Mouse (Mus musculus): ENCODE measurements at regions not wholly inside any gene's neighbourhood (a gene's known extent, or its start where the extent isn't known, plus 50 kb on each side); places are given as distances from the start of the nearest gene placed in this dataset.

- H3K9ac ChIP-seq (ENCODE audit: low read length) = no peak overlapping the region
- H3K4me2 ChIP-seq (ENCODE audit: low read depth, low read length) = no peak overlapping the region
- H3K27me3 ChIP-seq (ENCODE audit: control insufficient read depth, insufficient read depth, low read length) = no peaks in the 10 kb centered on the region
- 80% methylated on average over 6 of the region's 6 CpGs for WGBS
- H3K36me3 ChIP-seq (ENCODE audit: control insufficient read depth, insufficient read depth, low read length) = no peaks in the 10 kb centered on the region
- no peak for ATAC-seq (ENCODE audit: insufficient read depth, low FRiP score)
- no peaks in the 10 kb centered on the region for H3K9me3 ChIP-seq (replicated peaks; ENCODE audit: control insufficient read depth, low read length)
- H3K27ac ChIP-seq (ENCODE audit: low read length) = no peak overlapping the region
- no peaks in the 10 kb centered on the region for H3K4me1 ChIP-seq (ENCODE audit: control insufficient read depth, insufficient read depth, low read length)
- no peak overlapping the region for H3K4me3 ChIP-seq (replicated peaks; ENCODE audit: low read length)
Observed at GRCm38 (mm10) chr13:107578968-107579367, 465.3 kb upstream of the Smim15 start.

- no peaks in the 10 kb centered on the region for H3K4me1 ChIP-seq (ENCODE audit: control insufficient read depth, insufficient read depth, low read length)
- no peak overlapping the region for H3K9ac ChIP-seq (ENCODE audit: low read length)
- no peak overlapping the region for H3K27ac ChIP-seq (ENCODE audit: low read length)
- no peak for ATAC-seq (ENCODE audit: insufficient read depth, low FRiP score)
- no peak overlapping the region for H3K4me3 ChIP-seq (replicated peaks; ENCODE audit: low read length)
- H3K9me3 ChIP-seq (replicated peaks; ENCODE audit: control insufficient read depth, low read length) = no peaks in the 10 kb centered on the region
- 68% methylated on average over 8 of the region's 8 CpGs for WGBS
- H3K4me2 ChIP-seq (ENCODE audit: low read depth, low read length) = no peak overlapping the region
- H3K36me3 ChIP-seq (ENCODE audit: control insufficient read depth, insufficient read depth, low read length) = no peaks in the 10 kb centered on the region
- H3K27me3 ChIP-seq (ENCODE audit: control insufficient read depth, insufficient read depth, low read length) = no peaks in the 10 kb centered on the region
Observed at GRCm38 (mm10) chr13:107577809-107578208, 466.4 kb upstream of the Smim15 start.

- Histone ChIP-seq H3K27me3 (ENCODE audit: control insufficient read depth, insufficient read depth, low read length) (no peaks in the 10 kb centered on the region), H3K4me2 (ENCODE audit: low read depth, low read length) (no peak overlapping the region), H3K9me3 (replicated peaks; ENCODE audit: control insufficient read depth, low read length) (no peaks in the 10 kb centered on the region), H3K4me1 (ENCODE audit: control insufficient read depth, insufficient read depth, low read length) (no peaks in the 10 kb centered on the region), H3K9ac (ENCODE audit: low read length) (no peak overlapping the region), H3K36me3 (ENCODE audit: control insufficient read depth, insufficient read depth, low read length) (no peaks in the 10 kb centered on the region), H3K4me3 (replicated peaks; ENCODE audit: low read length) (no peak overlapping the region), H3K27ac (ENCODE audit: low read length) (no peak overlapping the region)
- no peak for ATAC-seq (ENCODE audit: insufficient read depth, low FRiP score)
- WGBS = 67% methylated on average over 4 of the region's 4 CpGs
Observed at GRCm38 (mm10) chr13:107577272-107577671, 467.0 kb upstream of the Smim15 start.

GRCm38 (mm10) chr13:107576701-107577100 lies 467.5 kb upstream of the Smim15 start:
- 87% methylated on average over 5 of the region's 5 CpGs for WGBS
- Histone ChIP-seq H3K9me3 (replicated peaks; ENCODE audit: control insufficient read depth, low read length) (no peaks in the 10 kb centered on the region), H3K27ac (ENCODE audit: low read length) (no peak overlapping the region), H3K27me3 (ENCODE audit: control insufficient read depth, insufficient read depth, low read length) (no peaks in the 10 kb centered on the region), H3K9ac (ENCODE audit: low read length) (no peak overlapping the region), H3K4me2 (ENCODE audit: low read depth, low read length) (no peak overlapping the region), H3K4me3 (replicated peaks; ENCODE audit: low read length) (no peak overlapping the region), H3K4me1 (ENCODE audit: control insufficient read depth, insufficient read depth, low read length) (no peaks in the 10 kb centered on the region), H3K36me3 (ENCODE audit: control insufficient read depth, insufficient read depth, low read length) (no peaks in the 10 kb centered on the region)
- ATAC-seq (ENCODE audit: insufficient read depth, low FRiP score) = no peak

GRCm38 (mm10) chr13:107575025-107575424 lies 469.2 kb upstream of the Smim15 start:
- Histone ChIP-seq H3K9me3 (replicated peaks; ENCODE audit: control insufficient read depth, low read length) (no peaks in the 10 kb centered on the region), H3K27ac (ENCODE audit: low read length) (no peak overlapping the region), H3K4me2 (ENCODE audit: low read depth, low read length) (no peak overlapping the region), H3K4me3 (replicated peaks; ENCODE audit: low read length) (no peak overlapping the region), H3K9ac (ENCODE audit: low read length) (no peak overlapping the region), H3K36me3 (ENCODE audit: control insufficient read depth, insufficient read depth, low read length) (no peaks in the 10 kb centered on the region), H3K4me1 (ENCODE audit: control insufficient read depth, insufficient read depth, low read length) (no peaks in the 10 kb centered on the region), H3K27me3 (ENCODE audit: control insufficient read depth, insufficient read depth, low read length) (no peaks in the 10 kb centered on the region)
- ATAC-seq (ENCODE audit: insufficient read depth, low FRiP score) = no peak
- WGBS = 75% methylated on average over 3 of the region's 3 CpGs

GRCm38 (mm10) chr13:107573499-107574355 lies 470.5 kb upstream of the Smim15 start:
- Histone ChIP-seq H3K9me3 (replicated peaks; ENCODE audit: control insufficient read depth, low read length) (no peaks in the 10 kb centered on the region), H3K4me3 (replicated peaks; ENCODE audit: low read length) (no peak overlapping the region), H3K4me1 (ENCODE audit: control insufficient read depth, insufficient read depth, low read length) (no peaks in the 10 kb centered on the region), H3K27ac (ENCODE audit: low read length) (no peak overlapping the region), H3K9ac (ENCODE audit: low read length) (no peak overlapping the region), H3K36me3 (ENCODE audit: control insufficient read depth, insufficient read depth, low read length) (no peaks in the 10 kb centered on the region), H3K27me3 (ENCODE audit: control insufficient read depth, insufficient read depth, low read length) (no peaks in the 10 kb centered on the region), H3K4me2 (ENCODE audit: low read depth, low read length) (no peak overlapping the region)
- WGBS = 74% methylated on average over 9 of the region's 9 CpGs
- ATAC-seq (ENCODE audit: insufficient read depth, low FRiP score) = no peak

- no peaks in the 10 kb centered on the region for H3K4me1 ChIP-seq (ENCODE audit: control insufficient read depth, insufficient read depth, low read length)
Observed at GRCm38 (mm10) chr13:107571539-107571938, 472.7 kb upstream of the Smim15 start.

GRCm38 (mm10) chr13:107569477-107569876 lies 474.8 kb upstream of the Smim15 start:
- Histone ChIP-seq H3K36me3 (ENCODE audit: control insufficient read depth, insufficient read depth, low read length) (no peaks in the 10 kb centered on the region), H3K4me2 (ENCODE audit: low read depth, low read length) (no peak overlapping the region), H3K27ac (ENCODE audit: low read length) (no peak overlapping the region), H3K4me3 (replicated peaks; ENCODE audit: low read length) (no peak overlapping the region), H3K4me1 (ENCODE audit: control insufficient read depth, insufficient read depth, low read length) (no peaks in the 10 kb centered on the region), H3K9ac (ENCODE audit: low read length) (no peak overlapping the region), H3K27me3 (ENCODE audit: control insufficient read depth, insufficient read depth, low read length) (no peaks in the 10 kb centered on the region), H3K9me3 (replicated peaks; ENCODE audit: control insufficient read depth, low read length) (no peaks in the 10 kb centered on the region)
- 83% methylated on average over 2 of the region's 2 CpGs for WGBS
- no peak for ATAC-seq (ENCODE audit: insufficient read depth, low FRiP score)

More at GRCm38 (mm10) chr13:107571539-107571938, 472.7 kb upstream of the Smim15 start:
- Histone ChIP-seq H3K4me2 (ENCODE audit: low read depth, low read length) (no peak overlapping the region), H3K9ac (ENCODE audit: low read length) (no peak overlapping the region), H3K4me3 (replicated peaks; ENCODE audit: low read length) (no peak overlapping the region), H3K9me3 (replicated peaks; ENCODE audit: control insufficient read depth, low read length) (no peaks in the 10 kb centered on the region), H3K36me3 (ENCODE audit: control insufficient read depth, insufficient read depth, low read length) (no peaks in the 10 kb centered on the region), H3K27me3 (ENCODE audit: control insufficient read depth, insufficient read depth, low read length) (no peaks in the 10 kb centered on the region), H3K27ac (ENCODE audit: low read length) (no peak overlapping the region)
- WGBS = 63% methylated on average over 10 of the region's 10 CpGs
- ATAC-seq (ENCODE audit: insufficient read depth, low FRiP score) = no peak

- Histone ChIP-seq H3K27ac (ENCODE audit: low read length) (0 out of 2 replicates have a peak overlapping the region, but pooled peaks have one; percentile 8), H3K4me3 (replicated peaks; ENCODE audit: low read length) (no peak overlapping the region), H3K9me3 (replicated peaks; ENCODE audit: control insufficient read depth, low read length) (no peaks in the 10 kb centered on the region), H3K36me3 (ENCODE audit: control insufficient read depth, insufficient read depth, low read length) (no peaks in the 10 kb centered on the region), H3K4me2 (ENCODE audit: low read depth, low read length) (no peak overlapping the region), H3K27me3 (ENCODE audit: control insufficient read depth, insufficient read depth, low read length) (no peaks in the 10 kb centered on the region), H3K4me1 (ENCODE audit: control insufficient read depth, insufficient read depth, low read length) (no peaks in the 10 kb centered on the region), H3K9ac (ENCODE audit: low read length) (no peak overlapping the region)
- 35% methylated on average over 7 of the region's 7 CpGs for WGBS
- ATAC-seq (ENCODE audit: insufficient read depth, low FRiP score) = no peak
Observed at GRCm38 (mm10) chr13:107568701-107569121, 475.5 kb upstream of the Smim15 start.
